Mouse (Mus musculus): ENCODE data around the gene Aim2.

The Aim2 gene

GRCm38 (mm10) chr1:173337008-173337407, 13.7 kb upstream of the Aim2 start:
- no peak for TF ChIP-seq GATA4 (IDR thresholded peaks at IDR 0.05; ENCODE audit: insufficient replicate concordance, low read length)

DNA sequence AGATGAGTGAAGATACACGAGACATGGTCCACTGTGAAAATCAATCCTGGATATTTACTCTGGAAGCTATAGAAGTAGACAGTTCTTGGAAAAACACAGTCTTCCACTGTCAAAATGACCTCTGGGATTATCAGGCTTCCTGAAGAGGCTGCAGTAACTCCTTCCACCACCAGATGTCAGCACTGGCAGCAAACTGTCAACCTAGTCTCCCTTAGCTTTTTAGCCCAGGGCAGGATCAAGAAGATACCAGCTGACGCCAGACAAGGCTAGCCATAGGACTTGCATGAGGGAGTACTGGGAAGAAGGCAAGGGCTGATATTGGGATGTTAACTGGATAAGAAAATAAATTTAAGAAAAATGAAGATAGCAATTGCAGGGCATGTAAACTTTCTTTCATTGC, 11.1 kb upstream of the Aim2 start:
- no peak for TF ChIP-seq GATA4 (IDR thresholded peaks at IDR 0.05; ENCODE audit: insufficient replicate concordance, low read length)

- no peak for TF ChIP-seq GATA4 (IDR thresholded peaks at IDR 0.05; ENCODE audit: insufficient replicate concordance, low read length)
Measured at GRCm38 (mm10) chr1:173342425-173342824, 8.3 kb upstream of the Aim2 start.

DNA sequence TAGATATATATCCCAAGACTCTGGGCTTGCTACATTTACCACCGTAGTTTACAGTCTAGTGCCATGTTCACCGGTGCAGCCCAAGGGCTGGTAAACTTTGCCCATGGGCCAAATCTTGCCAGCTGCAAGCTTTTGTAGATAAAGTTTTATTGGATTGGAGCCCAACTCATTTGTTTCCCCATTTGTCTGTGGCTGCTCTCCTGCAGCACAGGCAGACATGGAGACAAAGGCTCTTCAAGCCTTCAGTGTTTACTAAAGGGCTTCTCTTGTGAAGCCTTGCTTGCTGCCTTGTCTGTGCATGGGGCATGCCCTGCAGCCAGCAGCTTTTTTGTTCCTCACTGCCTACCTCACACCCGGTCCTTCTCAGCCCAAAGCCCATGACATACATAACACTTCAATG, 6.7 kb upstream of the Aim2 start:
- no peak for TF ChIP-seq GATA4 (IDR thresholded peaks at IDR 0.05; ENCODE audit: insufficient replicate concordance, low read length)

DNA sequence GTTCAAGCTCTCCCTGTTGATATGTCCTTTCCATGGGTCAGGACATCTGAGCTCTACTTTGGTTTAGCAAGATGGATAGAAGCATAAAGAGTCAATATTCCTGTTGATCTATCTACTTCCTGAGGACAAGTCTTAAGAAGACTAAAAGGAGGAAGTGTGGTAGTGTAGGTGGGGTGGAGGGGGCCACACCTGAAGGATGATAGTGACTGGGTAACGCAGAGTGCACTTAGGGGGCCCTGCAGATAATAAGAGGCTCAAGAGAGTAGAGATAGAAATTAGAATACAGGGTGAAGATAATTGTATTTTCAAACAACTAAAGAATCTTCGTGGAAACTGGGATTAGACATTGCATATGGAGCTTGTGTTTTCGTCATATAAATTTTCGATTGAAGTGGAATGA, 5.6 kb upstream of the Aim2 start:
- no peak for TF ChIP-seq GATA4 (IDR thresholded peaks at IDR 0.05; ENCODE audit: insufficient replicate concordance, low read length)

DNA sequence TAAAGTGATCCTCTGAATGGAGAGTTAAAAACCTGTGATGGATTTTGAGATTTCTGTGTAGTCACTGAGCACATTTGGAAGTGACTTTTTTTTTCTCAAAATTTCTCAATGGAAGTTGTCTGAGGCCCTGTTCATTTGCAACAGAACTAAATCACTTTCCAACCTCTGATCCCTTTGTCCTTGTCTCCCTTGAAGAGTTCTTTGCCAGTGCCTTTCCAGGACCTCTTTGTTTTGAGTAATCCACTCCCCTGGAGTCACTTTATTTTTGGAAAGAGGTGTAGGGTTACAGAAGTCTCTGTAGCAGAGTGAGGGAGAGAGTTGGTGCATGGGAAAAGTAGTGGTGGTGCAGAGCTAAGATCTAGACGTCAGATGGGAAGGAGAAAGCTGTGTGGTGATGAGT, 2.2 kb upstream of the Aim2 start:
- no peak for TF ChIP-seq GATA4 (IDR thresholded peaks at IDR 0.05; ENCODE audit: insufficient replicate concordance, low read length)

GRCm38 (mm10) chr1:173349192-173349591, 1.5 kb upstream of the Aim2 start:
- TF ChIP-seq GATA4 (IDR thresholded peaks at IDR 0.05; ENCODE audit: insufficient replicate concordance, low read length) = no peak

GRCm38 (mm10) chr1:173349946-173350345, 733 bp upstream of the Aim2 start:
- TF ChIP-seq GATA4 (IDR thresholded peaks at IDR 0.05; ENCODE audit: insufficient replicate concordance, low read length) = no peak

DNA sequence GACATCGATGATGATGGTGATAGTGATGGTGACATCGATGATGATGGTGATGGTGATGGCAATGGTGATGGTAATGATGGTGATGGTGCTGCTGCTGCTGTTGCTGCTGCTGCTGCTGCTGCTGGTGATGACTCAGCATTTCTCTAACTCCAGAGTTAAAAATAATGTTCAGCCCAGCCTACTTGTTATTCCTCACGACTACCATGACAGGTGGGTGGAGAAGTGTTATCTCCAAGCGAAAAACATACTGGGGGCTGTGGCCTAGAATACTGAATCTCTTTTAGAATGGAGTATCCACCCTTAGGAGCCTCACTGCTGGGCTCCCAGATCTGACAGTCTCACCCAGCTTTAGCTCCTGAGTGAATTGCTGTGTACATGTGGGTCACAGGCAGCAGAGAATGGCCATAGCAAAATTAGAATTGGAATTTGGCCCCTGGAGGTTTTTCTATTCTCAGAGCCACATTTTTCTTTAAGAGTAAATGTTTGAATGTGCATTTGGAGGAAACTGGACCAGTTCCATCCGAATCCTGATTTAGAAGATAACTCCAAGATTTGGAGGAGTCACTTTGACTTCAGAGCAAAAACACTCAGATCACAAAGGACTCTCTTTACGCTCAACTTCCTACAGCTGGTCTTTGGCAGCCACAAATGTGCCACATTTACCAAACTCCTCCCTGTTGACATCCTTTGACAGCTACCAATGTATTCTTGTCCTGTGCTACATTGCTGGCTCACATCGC, 4.6 kb downstream of the Aim2 start:
- TF ChIP-seq GATA4 (IDR thresholded peaks at IDR 0.05; ENCODE audit: insufficient replicate concordance, low read length) = no peak

DNA sequence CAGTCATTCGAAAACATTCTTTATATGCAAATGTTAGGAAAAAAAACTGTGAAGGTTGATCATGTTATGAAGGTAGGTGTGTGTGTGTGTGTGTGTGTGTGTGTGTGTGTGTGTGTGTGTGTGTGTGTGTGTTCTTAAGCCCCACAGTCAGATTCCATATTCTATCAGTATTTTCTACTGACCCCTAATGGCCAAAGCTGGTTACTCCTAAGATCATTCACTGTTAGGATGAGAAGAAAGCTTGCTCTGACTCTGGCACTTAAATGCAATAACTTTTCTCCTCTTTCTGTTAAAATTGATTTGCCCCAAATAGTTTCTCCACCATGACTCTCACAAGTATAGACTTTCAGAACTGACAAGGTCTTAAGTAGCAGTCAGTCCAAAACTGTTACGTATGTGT, 6.0 kb downstream of the Aim2 start:
- no peak for TF ChIP-seq GATA4 (IDR thresholded peaks at IDR 0.05; ENCODE audit: insufficient replicate concordance, low read length)

GRCm38 (mm10) chr1:173357799-173358198, 7.1 kb downstream of the Aim2 start:
- no peak for TF ChIP-seq GATA4 (IDR thresholded peaks at IDR 0.05; ENCODE audit: insufficient replicate concordance, low read length)

DNA sequence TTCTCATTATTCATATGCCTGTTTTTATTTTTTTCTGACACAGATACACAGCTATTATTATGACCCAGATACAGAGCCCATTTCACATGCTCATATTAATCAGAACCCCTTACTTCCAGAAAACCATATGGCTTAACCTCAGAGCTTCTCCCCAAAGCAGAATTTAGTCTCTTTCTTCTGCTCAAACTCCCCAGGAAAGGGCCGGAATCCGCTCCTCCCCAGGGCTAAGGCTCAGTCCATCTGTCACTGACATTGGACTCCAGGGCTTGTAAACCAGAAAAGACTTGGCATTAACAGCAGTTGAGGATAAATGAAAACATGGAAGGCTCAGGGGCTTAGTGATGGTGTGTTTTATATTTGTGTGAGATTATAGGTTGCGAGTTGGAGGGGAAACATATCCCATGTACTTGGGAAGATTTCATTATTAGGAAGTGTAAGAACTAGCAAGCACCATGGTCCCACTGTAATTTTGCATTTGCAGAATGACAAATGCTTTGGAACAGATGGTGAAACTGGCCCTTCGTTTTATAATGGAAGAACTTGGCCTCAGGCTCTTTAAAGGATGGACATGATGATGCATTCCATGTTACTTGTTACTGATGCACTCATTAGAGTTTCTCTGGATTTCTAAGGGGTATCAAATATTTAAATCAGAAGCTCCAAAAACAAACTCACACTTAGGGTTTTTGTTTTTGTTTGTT, 9.1 kb downstream of the Aim2 start:
- TF ChIP-seq GATA4 (IDR thresholded peaks at IDR 0.05; ENCODE audit: insufficient replicate concordance, low read length) = no peak

DNA sequence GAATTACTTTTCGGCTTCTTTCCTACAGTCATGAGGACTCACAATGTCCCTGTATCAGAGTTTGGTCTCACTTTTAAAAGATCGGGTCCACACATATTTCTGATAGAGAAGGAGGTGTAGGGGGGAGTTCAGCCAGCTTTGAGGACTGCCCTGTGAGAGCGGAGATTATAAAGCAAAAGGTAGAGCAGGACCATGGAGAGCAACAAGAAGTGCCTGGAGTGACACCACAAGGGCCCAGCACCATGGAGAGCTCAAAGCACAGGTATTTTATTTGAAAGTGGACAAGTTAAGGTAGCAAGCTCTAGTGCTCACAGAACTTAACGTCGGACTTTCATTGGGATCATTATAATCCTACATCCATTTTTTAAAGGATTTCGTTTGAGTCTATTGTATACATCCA, 11.0 kb downstream of the Aim2 start:
- no peak for TF ChIP-seq GATA4 (IDR thresholded peaks at IDR 0.05; ENCODE audit: insufficient replicate concordance, low read length)

- TF ChIP-seq GATA4 (IDR thresholded peaks at IDR 0.05; ENCODE audit: insufficient replicate concordance, low read length) = no peak
Measured at GRCm38 (mm10) chr1:173363436-173363835, 12.8 kb downstream of the Aim2 start.

DNA sequence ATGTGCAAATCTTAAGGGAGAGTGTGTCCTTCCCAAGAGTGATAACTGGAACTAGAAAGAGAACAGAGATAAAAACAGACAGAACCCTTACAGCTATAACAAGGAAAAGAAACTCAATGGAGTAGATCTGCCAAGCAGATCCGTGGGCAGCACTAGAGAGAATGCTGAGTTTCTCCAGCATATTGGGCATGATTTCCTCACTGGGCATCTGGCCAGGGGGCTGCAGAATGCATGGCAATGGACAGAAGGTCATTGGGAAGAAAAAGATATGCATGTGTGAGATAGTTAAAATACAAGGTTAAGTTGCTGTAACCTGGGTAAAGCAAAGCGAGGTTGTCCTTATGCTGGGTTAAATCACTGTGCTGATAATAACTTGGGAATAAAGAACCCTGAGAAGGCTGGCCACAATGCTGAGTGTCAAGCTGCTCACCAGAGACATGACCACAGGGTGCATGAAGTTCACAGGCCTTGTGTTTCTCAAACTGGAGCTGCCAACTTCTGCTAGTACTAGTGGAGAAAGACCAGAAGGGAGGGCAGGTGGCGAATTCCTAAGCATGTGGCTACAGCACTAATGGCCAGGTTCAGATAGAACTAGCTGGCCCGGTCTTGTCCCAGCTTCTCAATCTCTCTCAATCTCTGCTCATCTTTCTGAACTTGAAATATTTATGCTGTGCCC, 13.6 kb downstream of the Aim2 start:
- TF ChIP-seq GATA4 (IDR thresholded peaks at IDR 0.05; ENCODE audit: insufficient replicate concordance, low read length) = no peak

DNA sequence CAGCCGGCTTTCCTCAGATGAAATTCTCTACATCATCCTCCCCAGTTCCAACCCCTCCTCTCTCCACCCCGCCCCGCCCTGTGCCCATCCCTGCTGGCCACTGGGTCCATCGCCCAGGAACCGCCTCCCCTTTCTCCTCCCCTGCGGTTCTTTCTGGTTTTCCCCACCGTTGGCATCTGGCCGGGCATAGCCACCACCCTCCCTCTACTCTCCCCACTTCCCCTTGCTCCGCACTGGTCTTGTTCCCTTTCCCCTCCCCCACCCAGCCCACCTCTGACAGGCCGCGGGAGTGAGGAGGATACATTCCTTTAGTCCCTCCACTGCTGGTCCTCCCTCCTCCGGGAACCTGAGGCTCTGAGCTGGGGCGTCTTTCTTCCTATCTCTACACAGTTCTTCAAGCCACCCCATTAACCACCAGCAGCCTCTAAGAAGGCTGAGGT, 15.3 kb downstream of the Aim2 start:
- TF ChIP-seq GATA4 (IDR thresholded peaks at IDR 0.05; ENCODE audit: insufficient replicate concordance, low read length) = no peak
